In genomic region chr16:72383566-72383965, GRCm38 (mm10) we compare ENCODE assay signal across 11 mouse cellular contexts.
"Had no signal": no experiment of that assay in that cellular context is flagged by ENCODE, and none has a peak within 500 bp of the region (broad histone marks: within the 10 kb centered on the region; RNA-seq: fewer than 3 reads in every experiment).

No protein-coding gene starts in this region.

- H3K4me2 ChIP-seq: liver, embryonic 11.5 days; liver, embryonic 15.5 days; midbrain, embryonic 13.5 days had no signal

- H3K4me3 ChIP-seq: limb, embryonic 10.5 days; liver, embryonic 15.5 days; midbrain, embryonic 13.5 days had no signal

- H3K36me3 ChIP-seq: limb, embryonic 10.5 days; liver, embryonic 15.5 days; midbrain, embryonic 13.5 days had no signal

- H3K27me3 ChIP-seq: liver, embryonic 15.5 days; midbrain, embryonic 13.5 days had no signal

- ATAC-seq: lung, postnatal 0 days; midbrain, embryonic 13.5 days had no signal

- H3K9ac ChIP-seq: liver, embryonic 15.5 days; midbrain, embryonic 13.5 days had no signal

- H3K4me1 ChIP-seq: limb, embryonic 10.5 days; liver, embryonic 15.5 days; midbrain, embryonic 13.5 days had no signal

- DNase-seq: kidney, postnatal 14 days; lung, adult 2 months; lung, postnatal 36 days; right cerebral cortex, adult 18-20 months; right cerebral cortex, postnatal 25 days; thymus, postnatal 4 days had no signal

- H3K9me3 ChIP-seq: limb, embryonic 10.5 days; liver, embryonic 15.5 days; midbrain, embryonic 13.5 days had no signal

- H3K27ac ChIP-seq: limb, embryonic 10.5 days; liver, embryonic 15.5 days; midbrain, embryonic 13.5 days had no signal
